Mouse (Mus musculus) adrenal gland, adult 2 months (tissue): ENCODE data around the gene Idh3g. TPM values are rescaled to one million over a fixed set of nuclear protein-coding genes. Genes with fewer than 3 reads are reported as not detected.
"Not testable (repeated sequence)": the region's sequence is repeated elsewhere in the genome, so short reads cannot be mapped to it uniquely, and the experiment has no call there.

Experiments
- DNase-seq: peaks from one replicate; pipeline ENCODE4 v3.0.0; 2021
- polyA plus RNA-seq: library from polyadenylated mRNA; depleted of rRNA; stranded (reverse); fragments of >200 nt; gene quantifications from 2 replicates; pipeline ENCODE4 v1.2.3, GENCODE M21; 2012; rRNA removed
- total RNA-seq, 2 experiments: library from RNA; stranded (reverse); gene quantifications; 2 replicates each; pipeline ENCODE4 v1.2.3; 2021

Gene Idh3g
- total and polyA plus RNA-seq, 3 experiments = 277 to 581 (median 521) TPM

- DNase-seq = no peak
These were observed 30.2 kb downstream of the Idh3g start, which contains the start of gene Plxnb3 for GRCm38 (mm10) chrX:73756334-73757140. TSS of gene Plxnb3 (plus strand) at chrX:73757090.

GRCm38 (mm10) chrX:73748977-73749376, 37.7 kb downstream of the Idh3g start:
- no peak for DNase-seq

GRCm38 (mm10) chrX:73744774-73745481, 41.8 kb downstream of the Idh3g start:
- no peak for DNase-seq

- DNase-seq = not testable (repeated sequence)
These were observed 46.9 kb downstream of the Idh3g start for GRCm38 (mm10) chrX:73739841-73740240.

GRCm38 (mm10) chrX:73739151-73739550, 47.5 kb downstream of the Idh3g start:
- DNase-seq = no peak

- DNase-seq = no peak
These were observed 48.5 kb downstream of the Idh3g start for GRCm38 (mm10) chrX:73738155-73738554.

GRCm38 (mm10) chrX:73730908-73731307, 55.8 kb downstream of the Idh3g start:
- DNase-seq = no peak

Other genes with a start within 250 kb of the Idh3g start
- gene Dusp9, start 147.5 kb downstream of the Idh3g start, total RNA-seq = under 1 TPM; 0.26 to 0.66 TPM
- 0.33 and 0.40 TPM in 2 replicates for gene Dusp9, start 147.5 kb downstream of the Idh3g start, polyA plus RNA-seq
- gene Pnck, start 126.8 kb downstream of the Idh3g start, total RNA-seq = 1 to 10 TPM; 6.1 to 7.1 TPM
- gene Pnck, start 126.8 kb downstream of the Idh3g start, polyA plus RNA-seq = 6.3 and 10.9 TPM in 2 replicates
- gene Slc6a8, start 113.7 kb downstream of the Idh3g start, total RNA-seq = 100 to 1,000 TPM in 1 of 2 experiments, 10 to 100 TPM in 1; 73.8 to 137 TPM
- gene Slc6a8, start 113.7 kb downstream of the Idh3g start, polyA plus RNA-seq = 82.6 and 101 TPM in 2 replicates
- gene Bcap31, start 70.7 kb downstream of the Idh3g start, total RNA-seq = 100 to 1,000 TPM; 271 to 301 TPM
- gene Bcap31, start 70.7 kb downstream of the Idh3g start, polyA plus RNA-seq = 24.3 and 30.1 TPM in 2 replicates
- 10 to 100 TPM; 28.1 to 29.6 TPM for gene Abcd1, start 70.3 kb downstream of the Idh3g start, total RNA-seq
- gene Abcd1, start 70.3 kb downstream of the Idh3g start, polyA plus RNA-seq = 35.2 and 41.1 TPM in 2 replicates
- under 1 TPM; 0.41 to 0.49 TPM for gene Plxnb3, start 29.8 kb downstream of the Idh3g start, total RNA-seq
- 1.2 and 1.5 TPM in 2 replicates for gene Plxnb3, start 29.8 kb downstream of the Idh3g start, polyA plus RNA-seq
- under 1 TPM; 0.20 to 0.41 TPM for gene Srpk3, start 12.5 kb downstream of the Idh3g start, total RNA-seq
- 1.1 and 1.3 TPM in 2 replicates for gene Srpk3, start 12.5 kb downstream of the Idh3g start, polyA plus RNA-seq
- gene Ssr4, start 131 bp upstream of the Idh3g start, total RNA-seq = 100 to 1,000 TPM; 163 to 177 TPM
- gene Ssr4, start 131 bp upstream of the Idh3g start, polyA plus RNA-seq = 257 and 339 TPM in 2 replicates
- gene Pdzd4, start 38.1 kb upstream of the Idh3g start, total RNA-seq = 1 to 10 TPM; 2.8 to 7.0 TPM
- gene Pdzd4, start 38.1 kb upstream of the Idh3g start, polyA plus RNA-seq = 1.9 and 3.0 TPM in 2 replicates
- gene Avpr2, start 105.2 kb upstream of the Idh3g start, total RNA-seq = not detected
- gene Avpr2, start 105.2 kb upstream of the Idh3g start, polyA plus RNA-seq = not detected in 2 replicates
- 1 to 10 TPM; 8.6 to 9.7 TPM for gene L1cam, start 109.2 kb upstream of the Idh3g start, total RNA-seq
- gene L1cam, start 109.2 kb upstream of the Idh3g start, polyA plus RNA-seq = 2.6 and 4.4 TPM in 2 replicates
- gene Arhgap4, start 135.0 kb upstream of the Idh3g start, total RNA-seq = 1 to 10 TPM; 3.2 to 4.0 TPM
- 9.9 and 11.1 TPM in 2 replicates for gene Arhgap4, start 135.0 kb upstream of the Idh3g start, polyA plus RNA-seq
- 10 to 100 TPM; 69.6 to 93.8 TPM for gene Naa10, start 135.0 kb upstream of the Idh3g start, total RNA-seq
- gene Naa10, start 135.0 kb upstream of the Idh3g start, polyA plus RNA-seq = 53.6 and 56.1 TPM in 2 replicates
- gene Renbp, start 144.0 kb upstream of the Idh3g start, total RNA-seq = 10 to 100 TPM; 20.2 to 29.6 TPM
- 3.1 and 4.3 TPM in 2 replicates for gene Renbp, start 144.0 kb upstream of the Idh3g start, polyA plus RNA-seq
- 10 to 100 TPM; 44.2 to 66.4 TPM for gene Hcfc1, start 179.5 kb upstream of the Idh3g start, total RNA-seq
- gene Hcfc1, start 179.5 kb upstream of the Idh3g start, polyA plus RNA-seq = 73.8 and 113 TPM in 2 replicates
- gene Irak1, start 237.0 kb upstream of the Idh3g start, total RNA-seq = 100 to 1,000 TPM; 113 to 130 TPM
- 586 and 733 TPM in 2 replicates for gene Irak1, start 237.0 kb upstream of the Idh3g start, polyA plus RNA-seq